Mouse (Mus musculus): ENCODE data around the gene Mgll. TPM values are rescaled to one million over a fixed set of nuclear protein-coding genes. Genes with fewer than 3 reads are reported as not detected.
A peak's percentile ranks its signal among the peaks of the same experiment; 100 is the strongest.

Gene Mgll
- polyA plus RNA-seq, 1 experiment from 2014 or later: 1.1 TPM

GRCm38 (mm10) chr6:88752711-88753219 is 28.6 kb downstream of the Mgll start:
- no peaks in the 10 kb centered on the region for H3K9me3 ChIP-seq
- peaks cover 14% of the 10 kb centered on the region for H3K4me1 ChIP-seq
- H3K4me2 ChIP-seq (replicated peaks): no peak overlapping the region
- 0 out of 2 replicates have a peak overlapping the region, but pooled peaks have one; percentile 35 for H3K27ac ChIP-seq (replicated peaks)
- no peak overlapping the region for H3K9ac ChIP-seq (replicated peaks)
- H3K27me3 ChIP-seq: peaks cover 4% of the 10 kb centered on the region; the same call in 1 of the 2 replicates
- peak; percentile 60 for ATAC-seq (ENCODE audit: low FRiP score, low read depth)
- WGBS: 28% methylated on average over 5 of the region's 5 CpGs
- H3K4me3 ChIP-seq: no peak overlapping the region
- no peaks in the 10 kb centered on the region for H3K36me3 ChIP-seq

GRCm38 (mm10) chr6:88753578-88753977 is 29.4 kb downstream of the Mgll start:
- 75% methylated on average over 6 of the region's 6 CpGs for WGBS
- Histone ChIP-seq H3K27me3 (peaks cover 4% of the 10 kb centered on the region; the same call in 1 of the 2 replicates), H3K4me2 (replicated peaks) (no peak overlapping the region), H3K27ac (replicated peaks) (peak overlapping the region; percentile 49; the same call in 1 of the 2 replicates), H3K4me1 (peaks cover 14% of the 10 kb centered on the region), H3K4me3 (no peak overlapping the region), H3K36me3 (no peaks in the 10 kb centered on the region), H3K9ac (replicated peaks) (no peak overlapping the region), H3K9me3 (no peaks in the 10 kb centered on the region)
- ATAC-seq (ENCODE audit: low FRiP score, low read depth): no peak

GRCm38 (mm10) chr6:88756992-88757391 is 32.8 kb downstream of the Mgll start:
- H3K4me3 ChIP-seq: no peak overlapping the region
- no peaks in the 10 kb centered on the region for H3K36me3 ChIP-seq
- 94% methylated on average over 4 of the region's 4 CpGs for WGBS
- no peak overlapping the region for H3K27ac ChIP-seq (replicated peaks)
- ATAC-seq (ENCODE audit: low FRiP score, low read depth): no peak
- H3K9me3 ChIP-seq: no peaks in the 10 kb centered on the region
- peaks cover 24% of the 10 kb centered on the region for H3K4me1 ChIP-seq
- peaks cover 5% of the 10 kb centered on the region; the same call in 1 of the 2 replicates for H3K27me3 ChIP-seq
- no peak overlapping the region for H3K9ac ChIP-seq (replicated peaks)
- H3K4me2 ChIP-seq (replicated peaks): no peak overlapping the region

GRCm38 (mm10) chr6:88758074-88758473 is 33.9 kb downstream of the Mgll start:
- peaks cover 16% of the 10 kb centered on the region for H3K4me1 ChIP-seq
- H3K9me3 ChIP-seq: no peaks in the 10 kb centered on the region
- no peak overlapping the region for H3K27ac ChIP-seq (replicated peaks)
- no peak overlapping the region for H3K9ac ChIP-seq (replicated peaks)
- WGBS: 90% methylated on average over 8 of the region's 8 CpGs
- peaks cover 5% of the 10 kb centered on the region; the same call in 1 of the 2 replicates for H3K27me3 ChIP-seq
- no peak for ATAC-seq (ENCODE audit: low FRiP score, low read depth)
- H3K4me3 ChIP-seq: no peak overlapping the region
- H3K36me3 ChIP-seq: no peaks in the 10 kb centered on the region
- H3K4me2 ChIP-seq (replicated peaks): no peak overlapping the region

- Histone ChIP-seq H3K9ac (replicated peaks) (no peak overlapping the region), H3K4me1 (peaks cover 11% of the 10 kb centered on the region; the same call in 1 of the 2 replicates)
- WGBS: 84% methylated on average over 10 of the region's 10 CpGs
These were observed 34.6 kb downstream of the Mgll start for GRCm38 (mm10) chr6:88758568-88759522.

GRCm38 (mm10) chr6:88759793-88760453 is 35.7 kb downstream of the Mgll start:
- Histone ChIP-seq H3K4me3 (no peak overlapping the region), H3K4me2 (replicated peaks) (no peak overlapping the region), H3K9ac (replicated peaks) (no peak overlapping the region), H3K4me1 (peaks cover 11% of the 10 kb centered on the region; the same call in 1 of the 2 replicates), H3K36me3 (no peaks in the 10 kb centered on the region), H3K9me3 (no peaks in the 10 kb centered on the region), H3K27ac (replicated peaks) (no peak overlapping the region), H3K27me3 (peaks cover 9% of the 10 kb centered on the region; the same call in 1 of the 2 replicates)
- 67% methylated on average over 17 of the region's 17 CpGs for WGBS
- ATAC-seq (ENCODE audit: low FRiP score, low read depth): no peak

More at GRCm38 (mm10) chr6:88758568-88759522, 34.6 kb downstream of the Mgll start:
- Histone ChIP-seq H3K4me2 (replicated peaks) (no peak overlapping the region), H3K9me3 (no peaks in the 10 kb centered on the region), H3K27me3 (peaks cover 9% of the 10 kb centered on the region; the same call in 1 of the 2 replicates), H3K27ac (replicated peaks) (no peak overlapping the region), H3K4me3 (no peak overlapping the region), H3K36me3 (no peaks in the 10 kb centered on the region)
- ATAC-seq (ENCODE audit: low FRiP score, low read depth): no peak

- Histone ChIP-seq H3K27ac (replicated peaks) (no peak overlapping the region; the same call in 1 of the 2 replicates), H3K36me3 (no peaks in the 10 kb centered on the region), H3K4me1 (peaks cover 11% of the 10 kb centered on the region; the same call in 1 of the 2 replicates), H3K4me2 (replicated peaks) (no peak overlapping the region), H3K9me3 (no peaks in the 10 kb centered on the region), H3K27me3 (peaks cover 9% of the 10 kb centered on the region; the same call in 1 of the 2 replicates), H3K9ac (replicated peaks) (no peak overlapping the region; the same call in 1 of the 2 replicates), H3K4me3 (no peak overlapping the region)
- 72% methylated on average over 17 of the region's 17 CpGs for WGBS
- ATAC-seq (ENCODE audit: low FRiP score, low read depth): no peak
These were observed 36.9 kb downstream of the Mgll start for GRCm38 (mm10) chr6:88760935-88761635.

- peaks cover 15% of the 10 kb centered on the region for H3K4me1 ChIP-seq
- H3K36me3 ChIP-seq: no peaks in the 10 kb centered on the region
- no peak overlapping the region for H3K27ac ChIP-seq (replicated peaks)
- 81% methylated on average over 17 of the region's 17 CpGs for WGBS
- no peak for ATAC-seq (ENCODE audit: low FRiP score, low read depth)
- no peaks in the 10 kb centered on the region for H3K9me3 ChIP-seq
- no peak overlapping the region for H3K4me3 ChIP-seq
- no peak overlapping the region for H3K4me2 ChIP-seq (replicated peaks)
- H3K27me3 ChIP-seq: peaks cover 9% of the 10 kb centered on the region; the same call in 1 of the 2 replicates
- H3K9ac ChIP-seq (replicated peaks): no peak overlapping the region; the same call in 1 of the 2 replicates
These were observed 37.6 kb downstream of the Mgll start for GRCm38 (mm10) chr6:88761684-88762439.

GRCm38 (mm10) chr6:88762440-88763196 is 38.4 kb downstream of the Mgll start:
- Histone ChIP-seq H3K4me3 (no peak overlapping the region), H3K4me1 (peaks cover 17% of the 10 kb centered on the region), H3K4me2 (replicated peaks) (no peak overlapping the region), H3K27ac (replicated peaks) (no peak overlapping the region), H3K36me3 (no peaks in the 10 kb centered on the region), H3K9me3 (no peaks in the 10 kb centered on the region), H3K27me3 (peaks cover 9% of the 10 kb centered on the region; the same call in 1 of the 2 replicates), H3K9ac (replicated peaks) (no peak overlapping the region)
- ATAC-seq (ENCODE audit: low FRiP score, low read depth): no peak
- WGBS: 82% methylated on average over 13 of the region's 13 CpGs

- Histone ChIP-seq H3K4me2 (replicated peaks) (no peak overlapping the region), H3K9ac (replicated peaks) (no peak overlapping the region; the same call in 1 of the 2 replicates), H3K4me3 (no peak overlapping the region), H3K9me3 (no peaks in the 10 kb centered on the region), H3K4me1 (peaks cover 17% of the 10 kb centered on the region), H3K27ac (replicated peaks) (no peak overlapping the region), H3K36me3 (no peaks in the 10 kb centered on the region), H3K27me3 (peaks cover 9% of the 10 kb centered on the region; the same call in 1 of the 2 replicates)
- no peak for ATAC-seq (ENCODE audit: low FRiP score, low read depth)
- WGBS: 84% methylated on average over 3 of the region's 3 CpGs
These were observed 39.4 kb downstream of the Mgll start for GRCm38 (mm10) chr6:88763518-88764077.

Measured in midbrain, embryonic 12.5 days (tissue).